15 mouse cellular contexts compared by ENCODE assay signal in genomic region chr12:111135953-111136352, GRCm38 (mm10). TPM values are rescaled to one million over a fixed set of nuclear protein-coding genes. Genes with fewer than 3 reads are reported as not detected.
"Had no signal": no experiment of that assay in that cellular context is flagged by ENCODE, and none has a peak within 500 bp of the region (broad histone marks: within the 10 kb centered on the region; RNA-seq: fewer than 3 reads in every experiment).

No protein-coding gene starts in this region.

- H3K27ac ChIP-seq: kidney, postnatal 0 days; liver, embryonic 14.5 days; midbrain, embryonic 12.5 days had no signal

- H3K27me3 ChIP-seq: midbrain, embryonic 12.5 days; neural tube, embryonic 15.5 days had no signal

- DNase-seq: kidney, adult 9 months; kidney, postnatal 36 days; left cerebral cortex, postnatal 4 days; lung, adult 18-20 months; right cerebral cortex, postnatal 25 days; thymus, postnatal 36 days had no signal

- H3K4me1 ChIP-seq: midbrain, embryonic 12.5 days had no signal

- H3K36me3 ChIP-seq: midbrain, embryonic 12.5 days; neural tube, embryonic 15.5 days had no signal

- H3K4me2 ChIP-seq: midbrain, embryonic 12.5 days; neural tube, embryonic 15.5 days had no signal

- H3K4me3 ChIP-seq: midbrain, embryonic 12.5 days; neural tube, embryonic 15.5 days had no signal

- H3K9me3 ChIP-seq: neural tube, embryonic 15.5 days had no signal

- H3K9ac ChIP-seq: liver, embryonic 14.5 days; midbrain, embryonic 12.5 days; neural tube, embryonic 15.5 days had no signal

RNA-seq across cellular contexts. Expression of gene 4930595D18Rik, which starts 48.3 kb away (rescaled TPM):
- polyA plus RNA-seq: kidney, postnatal 0 days; liver, adult 2 months; liver, embryonic 14.5 days; lung, embryonic 16.5 days; midbrain, embryonic 12.5 days; neural tube, embryonic 11.5 days; neural tube, embryonic 15.5 days; small intestine, adult 2 months; stomach, embryonic 16.5 days had no signal
